13 mouse cellular contexts compared by ENCODE assay signal in genomic region chr11:75925801-75926200, GRCm38 (mm10). TPM values are rescaled to one million over a fixed set of nuclear protein-coding genes. Genes with fewer than 3 reads are reported as not detected.
DNase-seq lines count a peak whose midpoint lies in the region; ATAC-seq and TF ChIP-seq lines count a peak whose summit lies in the region.
"Had no signal": no experiment of that assay in that cellular context is flagged by ENCODE, and none has a peak within 500 bp of the region (broad histone marks: within the 10 kb centered on the region; RNA-seq: fewer than 3 reads in every experiment).

No protein-coding gene starts in this region.

- H3K27ac ChIP-seq in kidney, embryonic 15.5 days = 0 out of 2 replicates have a peak overlapping the region, but pooled peaks have one; percentile 42
- peak overlapping the region; percentile 63; the same call in 1 of the 2 replicates for H3K27ac ChIP-seq in heart, embryonic 12.5 days (ENCODE audit: poor library complexity, severe bottlenecking)
- peak overlapping the region; percentile 29; the same call in 1 of the 2 replicates for H3K27ac ChIP-seq in lung, postnatal 0 days (ENCODE audit: low read length)
- H3K27ac ChIP-seq: forebrain, embryonic 10.5 days; kidney, postnatal 0 days had no signal

- no peak overlapping the region for H3K4me2 ChIP-seq in kidney, embryonic 15.5 days
- peak overlapping the region; percentile 30; the same call in 1 of the 2 replicates for H3K4me2 ChIP-seq in heart, embryonic 12.5 days
- H3K4me2 ChIP-seq in lung, postnatal 0 days (replicated peaks; ENCODE audit: low read depth, low read length) = 0 out of 2 replicates have a peak overlapping the region, but pooled peaks have one; percentile 14

- TF ChIP-seq EP300 in lung, postnatal 0 days (IDR thresholded peaks at IDR 0.05) = no peak

- no peak for TF ChIP-seq CTCF in lung, postnatal 0 days (IDR thresholded peaks at IDR 0.05)

- H3K4me1 ChIP-seq in kidney, embryonic 15.5 days = peaks cover 35% of the 10 kb centered on the region
- peaks cover 41% of the 10 kb centered on the region for H3K4me1 ChIP-seq in heart, embryonic 12.5 days (replicated peaks)
- 0 out of 2 replicates have a peak, but pooled peaks cover 3% of the 10 kb centered on the region for H3K4me1 ChIP-seq in lung, postnatal 0 days (ENCODE audit: insufficient read depth, low read depth, low read length)

- no peak for ATAC-seq in kidney, embryonic 15.5 days (replicated peaks; ENCODE audit: low FRiP score)
- ATAC-seq in heart, embryonic 12.5 days (ENCODE audit: insufficient number of reproducible peaks, low FRiP score) = no peak
- ATAC-seq in lung, postnatal 0 days = peak; percentile 51

- H3K9ac ChIP-seq in kidney, embryonic 15.5 days = no peak overlapping the region
- 0 out of 2 replicates have a peak overlapping the region, but pooled peaks have one; percentile 41 for H3K9ac ChIP-seq in heart, embryonic 12.5 days
- H3K9ac ChIP-seq in lung, postnatal 0 days (replicated peaks; ENCODE audit: low read depth) = no peak overlapping the region
- H3K9ac ChIP-seq: liver, embryonic 15.5 days had no signal

- H3K9me3 ChIP-seq in kidney, embryonic 15.5 days (replicated peaks) = no peaks in the 10 kb centered on the region
- H3K9me3 ChIP-seq in heart, embryonic 12.5 days (replicated peaks) = no peaks in the 10 kb centered on the region
- no peaks in the 10 kb centered on the region for H3K9me3 ChIP-seq in lung, postnatal 0 days (ENCODE audit: low read length)
- H3K9me3 ChIP-seq: forebrain, embryonic 10.5 days; liver, embryonic 15.5 days had no signal

- WGBS in kidney, embryonic 15.5 days = 30% methylated on average over 7 of the region's 7 CpGs
- WGBS in heart, embryonic 12.5 days = 36% methylated on average over 7 of the region's 7 CpGs
- WGBS in lung, postnatal 0 days = 33% methylated on average over 7 of the region's 7 CpGs

- no peak for DNase-seq in kidney, adult 8-10 months
- peak; percentile 41 for DNase-seq in cerebellum, adult 9-11 months
- DNase-seq in lung, postnatal 0 days (ENCODE audit: low spot score) = peak; percentile 40
- DNase-seq in gastrocnemius, adult 8-10 months (ENCODE audit: low spot score in 2 of 2) = no peak
- DNase-seq in spleen, postnatal 14 days (ENCODE audit: low spot score in 2 of 2) = no peak
- DNase-seq in embryo, embryonic 9.5 days (ENCODE audit: extremely low spot score) = no peak
- DNase-seq: adrenal gland, postnatal 25 days had no signal

- no peaks in the 10 kb centered on the region for H3K27me3 ChIP-seq in kidney, embryonic 15.5 days
- no peaks in the 10 kb centered on the region for H3K27me3 ChIP-seq in heart, embryonic 12.5 days (replicated peaks)
- H3K27me3 ChIP-seq in lung, postnatal 0 days (replicated peaks; ENCODE audit: insufficient read depth, low read length) = no peaks in the 10 kb centered on the region
- H3K27me3 ChIP-seq: liver, embryonic 15.5 days had no signal

- no peak overlapping the region for H3K4me3 ChIP-seq in kidney, embryonic 15.5 days (replicated peaks)
- H3K4me3 ChIP-seq in heart, embryonic 12.5 days = no peak overlapping the region
- H3K4me3 ChIP-seq in lung, postnatal 0 days (ENCODE audit: low read depth, low read length) = no peak overlapping the region
- H3K4me3 ChIP-seq: forebrain, embryonic 10.5 days; liver, embryonic 15.5 days had no signal

- no peaks in the 10 kb centered on the region for H3K36me3 ChIP-seq in kidney, embryonic 15.5 days
- H3K36me3 ChIP-seq in heart, embryonic 12.5 days = no peaks in the 10 kb centered on the region
- no peaks in the 10 kb centered on the region for H3K36me3 ChIP-seq in lung, postnatal 0 days (ENCODE audit: insufficient read depth, low read length)
- H3K36me3 ChIP-seq: forebrain, embryonic 10.5 days; liver, embryonic 15.5 days had no signal

RNA-seq across cellular contexts. Expression of gene Rph3al, which starts 12.4 kb away (rescaled TPM):
- 13.8 and 14.5 TPM in 2 replicates for polyA plus RNA-seq in kidney, embryonic 15.5 days (2015; fragmentation: Nextera tagmentation; extraction: Ambion mirVana)
- 6.2 and 7.1 TPM in 2 replicates for polyA plus RNA-seq in heart, embryonic 12.5 days (2016; fragmentation: Nextera tagmentation; extraction: Ambion mirVana)
- polyA plus RNA-seq in lung, postnatal 0 days (2015; fragmentation: Nextera tagmentation; extraction: Ambion mirVana) = 10.7 and 11.0 TPM in 2 replicates
- 10 to 100 TPM; 14.1 to 17.5 (median 14.9) TPM for total RNA-seq in gastrocnemius, adult 8-10 months (2022)
- total RNA-seq: granulocyte monocyte progenitor cell, adult 5-6 weeks had no signal

Comparison
In these comparisons a context has a peak if more than half of its experiments do, and no peak if none do; other contexts are left out.
1. DNase-seq: peak in cerebellum, adult 9-11 months (single experiment) and lung, postnatal 0 days (single experiment); none in kidney, adult 8-10 months (0 of 2), gastrocnemius, adult 8-10 months (0 of 2), spleen, postnatal 14 days (0 of 2) and embryo, embryonic 9.5 days (single experiment).
2. Peak in every context shown above with its lines, with median percentiles within 50 percentile points of each other: H3K27ac ChIP-seq.